Mouse (Mus musculus): ENCODE data around the gene Pagr1b.

The Pagr1b gene

DNA sequence TGATC lies at the start of gene Pagr1b:
Gene Pagr1b (minus strand): TSS at position 4 of the 5 bp plus-strand sequence.
- no peak for DNase-seq (ENCODE audit: extremely low spot score)

DNA sequence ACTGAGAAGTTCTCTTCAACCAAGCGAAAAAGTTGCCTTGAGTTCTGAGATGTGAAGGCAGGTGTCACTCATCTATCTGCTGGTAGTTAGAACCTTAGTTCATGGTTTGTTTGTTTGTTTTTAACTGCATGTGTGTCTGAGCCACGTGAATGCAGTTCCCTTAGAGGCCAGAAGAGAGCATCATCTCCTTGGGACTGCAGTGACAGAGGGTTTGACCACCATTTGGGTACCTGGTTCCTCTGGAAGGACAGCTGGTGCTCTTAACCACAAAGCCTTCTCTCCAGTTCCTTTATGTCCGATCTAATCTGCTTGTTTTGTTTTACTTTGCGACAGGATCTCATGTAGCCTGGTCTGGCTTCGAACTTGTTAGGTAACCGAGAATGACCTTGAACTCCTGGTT lies 49.3 kb upstream of the Pagr1b start:
- DNase-seq (ENCODE audit: extremely low spot score) = no peak

DNA sequence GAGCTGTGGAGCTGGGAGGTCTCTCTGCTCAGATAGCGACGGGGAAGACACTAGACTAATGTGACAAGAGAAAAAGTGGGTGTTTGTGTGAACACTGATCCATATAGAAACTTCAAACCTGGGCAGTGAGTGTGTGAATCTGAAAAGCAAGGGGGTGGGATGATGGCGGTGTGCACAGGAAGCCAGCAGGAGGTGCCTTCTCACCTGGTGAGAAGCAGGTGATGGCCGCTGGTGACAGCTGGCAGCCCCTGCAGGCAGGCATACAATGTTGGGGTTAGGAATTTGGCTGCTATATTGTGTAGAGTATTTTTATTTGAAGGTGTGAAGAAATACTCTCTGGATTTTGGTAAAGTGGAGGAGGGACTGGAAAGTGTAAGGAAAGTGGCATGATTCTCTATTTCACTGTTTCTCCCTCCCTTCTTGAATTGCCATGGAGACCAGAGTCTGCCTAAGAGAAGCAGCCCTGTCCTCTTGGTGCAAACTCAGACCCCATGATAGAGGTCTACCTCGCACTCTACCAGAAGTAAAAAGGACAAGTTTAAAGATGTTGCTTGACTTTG lies 38.8 kb upstream of the Pagr1b start:
- DNase-seq (ENCODE audit: extremely low spot score) = no peak

DNA sequence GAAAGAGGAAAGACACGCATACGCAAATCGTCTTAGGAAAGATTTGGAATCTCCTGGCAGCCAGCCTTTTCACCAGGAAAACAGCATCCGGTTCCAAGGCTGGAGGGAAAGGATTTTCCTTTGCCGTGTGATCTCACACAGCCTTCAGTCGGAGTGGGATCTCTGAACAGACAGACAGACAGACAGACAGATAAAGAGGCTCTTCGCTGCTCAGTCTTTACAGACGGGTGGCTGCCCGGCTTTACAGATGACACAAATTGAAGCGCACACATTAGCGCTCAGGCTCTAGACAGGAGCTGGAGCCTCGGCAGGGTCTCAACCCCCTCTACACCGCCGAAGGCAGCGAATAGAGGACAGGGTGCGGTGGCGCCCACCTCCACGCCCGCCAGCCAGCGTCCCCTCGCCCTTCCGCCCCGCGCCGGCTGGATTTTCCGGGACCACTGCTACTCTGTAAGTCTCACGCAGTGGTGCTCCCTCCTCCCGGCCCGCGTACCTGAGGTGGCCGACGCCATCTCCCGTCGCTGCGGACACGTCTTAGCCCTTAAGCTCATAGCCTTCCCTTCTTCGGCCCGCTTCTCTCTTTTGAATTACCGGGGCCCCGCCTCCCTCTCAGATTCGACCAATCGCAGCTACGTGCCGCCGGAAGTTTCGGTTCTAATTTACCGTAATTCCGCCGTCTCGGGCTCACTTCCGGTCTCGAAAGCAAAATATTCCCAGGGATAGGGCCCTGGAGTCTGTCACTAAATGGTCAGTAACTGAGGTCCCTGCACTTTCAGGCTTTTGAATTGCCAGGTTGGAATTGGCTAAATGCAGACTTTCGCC lies 25.8 kb upstream of the Pagr1b start, which contains the start of gene Kif22:
Gene Kif22 (minus strand): TSS at position 621 of the 822 bp plus-strand sequence.
- peak; percentile 87 for DNase-seq (ENCODE audit: extremely low spot score)

DNA sequence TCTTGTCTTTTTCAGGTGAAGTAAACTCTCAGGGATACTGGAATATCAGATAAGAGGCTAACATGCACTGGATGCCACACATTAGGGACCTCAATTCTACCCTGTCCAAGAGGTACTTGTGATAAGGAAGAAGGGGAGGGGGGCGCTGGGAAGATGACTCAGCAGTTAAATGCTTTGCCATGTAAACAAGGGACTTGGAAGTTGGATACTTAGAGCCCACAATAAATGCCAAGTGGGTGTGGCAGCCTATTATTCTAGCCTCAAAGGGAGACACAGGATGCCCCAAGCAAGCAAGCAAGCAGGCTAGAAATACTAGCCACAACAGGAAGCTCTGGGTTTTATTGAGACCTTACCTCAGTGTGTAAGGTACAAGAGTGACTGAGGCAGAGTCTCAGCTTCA lies 15.0 kb upstream of the Pagr1b start:
- DNase-seq (ENCODE audit: extremely low spot score) = no peak

DNA sequence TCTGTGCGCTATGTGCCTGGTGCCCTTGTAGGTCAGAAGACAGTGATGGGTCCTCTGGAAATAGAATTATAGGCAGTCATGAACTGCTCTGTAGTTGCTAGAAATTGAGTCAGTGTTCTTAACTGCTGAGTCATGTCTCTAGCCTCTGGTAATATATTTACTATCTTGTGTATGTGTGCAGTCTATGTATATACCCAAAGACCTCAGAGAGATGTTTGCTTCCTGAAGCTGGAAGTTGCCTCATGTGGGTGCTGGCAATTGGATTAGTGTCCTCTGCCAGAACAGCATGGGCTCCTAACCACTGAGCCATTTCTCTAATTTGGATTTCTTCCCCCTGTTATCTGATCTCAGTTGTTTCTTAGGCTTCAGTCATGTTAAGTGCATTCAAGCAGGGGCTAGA lies 13.9 kb upstream of the Pagr1b start:
- no peak for DNase-seq (ENCODE audit: extremely low spot score)

DNA sequence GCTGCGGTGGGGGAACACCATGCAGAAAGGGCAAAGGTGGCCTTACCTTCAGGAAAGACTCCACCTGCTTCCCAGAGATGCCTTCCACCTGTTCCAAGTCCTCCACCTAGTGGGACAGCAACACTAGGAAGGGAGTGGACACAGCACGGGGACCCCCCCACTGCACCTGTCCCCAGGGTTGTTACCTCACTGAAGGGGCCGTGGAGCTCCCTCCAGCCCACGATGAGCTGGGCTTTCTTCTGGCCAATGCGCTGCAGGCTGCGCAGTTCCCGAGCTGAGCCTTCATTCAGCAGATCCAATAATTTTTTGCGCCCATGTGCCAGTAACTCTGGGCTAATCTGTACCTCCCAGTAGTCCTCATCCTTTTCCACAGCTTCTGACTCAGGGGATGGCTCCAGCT lies 11.6 kb upstream of the Pagr1b start:
- DNase-seq (ENCODE audit: extremely low spot score) = no peak

DNA sequence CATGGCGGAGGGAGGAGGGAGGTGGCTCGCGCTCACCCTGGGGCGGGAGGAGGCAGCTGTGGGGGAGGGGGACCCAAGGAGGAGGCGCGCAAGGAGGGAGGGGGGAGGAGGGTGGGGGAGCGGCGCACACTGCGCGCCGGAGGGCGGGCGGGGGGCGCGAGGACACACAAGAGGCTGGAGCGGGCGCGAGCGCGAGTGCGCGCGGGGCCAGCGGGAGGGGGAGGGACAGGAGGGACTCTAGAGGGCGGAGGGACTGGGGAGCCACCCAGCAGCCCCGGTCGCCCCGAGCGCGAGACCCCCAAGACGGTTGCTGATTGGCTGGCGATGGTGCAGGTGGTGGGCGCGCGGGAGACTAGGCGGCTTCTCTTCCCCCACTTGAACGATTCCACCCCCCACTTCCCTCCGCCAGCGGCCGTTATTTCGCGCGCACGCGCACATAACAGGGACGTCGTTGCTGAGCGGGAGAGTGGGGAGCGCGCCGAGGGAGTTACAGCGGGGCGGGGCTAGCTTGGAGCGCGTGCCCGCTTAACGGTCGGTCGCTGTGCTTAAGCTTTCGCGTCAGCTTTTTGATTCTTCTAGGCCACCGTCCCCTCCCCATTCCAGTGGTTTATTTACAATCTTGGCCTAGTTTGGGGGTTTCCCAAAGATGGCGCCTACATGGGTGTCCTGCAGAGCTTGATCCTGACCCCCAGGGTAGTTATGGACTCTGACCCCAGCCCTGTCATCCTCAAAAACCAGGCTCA lies 10.9 kb upstream of the Pagr1b start, which contains the start of gene Maz:
Gene Maz (minus strand): TSS at position 54 of the 743 bp plus-strand sequence.
- DNase-seq (ENCODE audit: extremely low spot score) = peak; percentile 100

DNA sequence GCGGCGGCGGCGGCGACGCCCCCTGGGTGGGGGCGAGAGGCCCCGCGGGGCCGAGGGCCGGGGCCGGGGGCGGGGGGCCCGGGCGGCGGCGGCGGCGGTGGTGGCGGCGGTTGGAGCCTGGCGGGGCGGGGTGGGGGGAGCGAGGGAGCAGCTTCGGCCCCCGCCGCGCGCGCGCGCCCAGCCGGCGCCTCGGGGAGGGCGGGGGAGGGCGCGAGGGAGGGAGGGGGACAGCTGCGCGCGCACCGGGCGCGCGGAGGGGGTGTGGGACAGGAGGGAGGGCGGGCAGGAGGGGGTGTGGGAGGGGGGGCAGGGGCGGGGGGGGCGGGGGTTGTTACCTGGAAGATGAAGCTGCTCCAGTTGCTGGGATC lies 10.3 kb upstream of the Pagr1b start:
- DNase-seq (ENCODE audit: extremely low spot score) = no peak

DNA sequence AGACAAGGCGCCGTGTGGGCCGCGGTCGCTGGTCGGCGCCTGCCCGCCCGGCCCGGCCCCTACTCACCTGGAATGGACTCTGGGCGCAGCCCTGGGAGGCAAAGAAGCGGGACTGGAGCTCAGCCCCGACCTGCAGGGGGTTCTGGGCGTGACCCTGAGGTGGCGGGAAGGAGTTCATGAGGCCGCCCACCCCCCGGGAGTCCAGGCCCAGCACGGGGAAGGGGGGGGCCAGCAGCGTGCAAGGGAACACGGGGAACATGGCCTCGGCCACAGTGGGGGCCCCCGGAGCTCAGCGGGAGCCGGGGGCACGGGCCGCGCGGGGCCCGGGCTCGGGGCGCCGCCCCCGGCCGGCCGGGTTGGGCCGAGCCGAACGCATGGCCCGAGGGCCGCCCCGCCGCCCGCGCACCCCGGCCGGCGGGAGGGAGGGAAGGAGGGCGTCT lies 9.9 kb upstream of the Pagr1b start:
- DNase-seq (ENCODE audit: extremely low spot score) = peak; percentile 83

DNA sequence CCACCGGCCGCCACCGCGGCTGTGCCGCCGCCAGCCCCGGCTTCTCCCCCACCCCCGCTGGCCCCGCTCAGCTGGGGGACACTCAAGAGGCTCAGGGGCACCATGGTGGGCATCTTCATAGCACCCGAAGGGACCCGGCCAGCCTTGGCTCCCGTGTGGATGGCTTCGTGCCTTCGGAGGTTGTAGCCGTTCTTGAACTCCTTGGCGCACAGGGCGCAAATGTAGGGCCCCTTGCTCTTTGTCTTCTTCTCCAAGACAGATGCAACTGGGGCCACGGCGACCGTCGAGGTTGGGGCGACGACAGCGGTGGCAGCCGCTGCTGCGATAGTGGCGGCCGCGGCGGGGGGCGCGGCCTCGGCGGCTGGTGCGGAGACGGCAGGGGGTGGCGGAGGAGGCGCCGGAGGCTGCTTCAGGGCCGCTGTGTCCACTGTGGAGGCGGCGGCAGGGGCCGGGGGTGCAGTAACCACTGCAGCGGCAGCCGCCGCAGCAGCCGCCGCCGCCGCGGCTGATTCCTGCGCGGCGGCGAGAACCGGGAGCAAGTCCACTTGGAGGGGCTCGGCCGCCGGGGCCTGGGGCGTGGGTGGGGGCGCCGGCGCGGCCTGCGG lies 9.4 kb upstream of the Pagr1b start:
- DNase-seq (ENCODE audit: extremely low spot score) = peak; percentile 51

DNA sequence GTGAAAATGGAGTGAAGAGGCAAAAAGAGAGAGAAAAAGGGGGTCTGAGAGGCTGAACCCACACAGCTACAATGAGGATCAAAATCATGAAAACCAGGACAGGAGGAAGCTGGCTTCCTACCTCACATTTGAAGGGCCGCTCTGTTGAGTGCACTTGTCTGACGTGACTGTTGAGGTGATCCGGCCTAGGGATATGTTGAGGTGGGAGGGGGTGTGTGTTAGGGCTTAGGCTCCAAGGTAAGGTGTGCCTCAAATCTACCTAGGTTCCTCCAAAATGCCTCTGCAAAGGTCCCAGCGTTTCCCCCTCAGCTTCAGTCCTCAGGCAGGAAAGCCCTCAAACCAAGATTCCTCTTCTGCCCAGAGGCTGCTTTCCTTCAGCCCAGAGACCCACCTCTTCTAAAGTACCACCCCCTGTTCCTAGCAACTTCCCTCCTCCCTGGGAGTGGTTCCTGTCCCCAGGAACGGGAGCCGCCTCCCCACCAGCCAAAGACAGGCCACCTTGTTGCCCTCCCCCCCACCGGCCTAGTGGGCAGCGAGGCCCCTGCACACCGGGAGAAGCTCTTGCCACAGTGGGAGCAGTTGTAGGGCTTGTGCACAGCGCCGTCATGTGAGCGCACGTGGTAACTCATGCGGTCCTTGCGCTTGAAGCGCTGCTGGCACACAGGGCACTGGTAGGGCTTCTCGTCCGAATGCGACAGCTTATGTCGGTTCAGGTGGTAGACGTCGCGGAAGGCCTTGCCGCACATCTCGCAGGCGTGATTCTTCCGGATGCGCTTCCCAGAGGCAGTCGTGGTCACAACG lies 8.7 kb upstream of the Pagr1b start:
- DNase-seq (ENCODE audit: extremely low spot score) = peak; percentile 77

DNA sequence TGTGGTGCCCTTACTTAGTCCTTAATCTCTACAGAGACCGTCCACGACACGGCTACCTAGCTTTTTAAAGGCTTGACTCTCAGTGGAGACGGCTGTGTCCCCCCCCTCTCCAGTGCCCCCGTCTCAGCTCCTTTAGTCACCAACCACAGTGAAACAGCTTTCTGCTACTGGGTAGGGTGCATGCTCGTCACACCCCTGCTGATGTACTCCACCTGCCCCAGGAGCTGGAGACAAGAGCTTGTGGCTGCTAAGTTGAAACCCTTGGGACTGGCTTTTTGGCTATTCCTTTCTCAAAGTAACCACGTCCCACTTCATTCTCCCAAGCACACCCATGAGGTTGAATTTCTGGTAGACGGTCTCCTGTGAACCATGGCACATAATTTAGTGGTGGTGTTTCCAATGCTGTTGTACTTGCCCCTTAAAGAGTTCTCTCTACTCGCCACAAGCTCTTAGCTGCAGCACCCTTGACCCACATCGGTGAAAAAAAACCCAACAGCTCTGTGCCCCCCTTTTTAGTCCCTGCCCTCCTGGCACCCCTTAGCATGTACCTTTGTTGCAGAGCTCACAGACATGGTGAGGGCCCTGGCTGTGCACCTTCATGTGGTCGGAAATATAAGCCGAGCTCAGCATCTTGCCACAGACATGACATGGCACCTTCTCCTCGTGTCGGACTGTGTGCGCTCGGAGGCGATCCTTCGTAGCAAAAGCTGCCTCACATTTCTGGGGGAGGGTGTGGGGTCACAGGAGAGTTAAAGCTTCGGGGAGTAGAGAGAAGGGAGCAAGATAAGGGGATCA lies 7.8 kb upstream of the Pagr1b start:
- DNase-seq (ENCODE audit: extremely low spot score) = no peak

DNA sequence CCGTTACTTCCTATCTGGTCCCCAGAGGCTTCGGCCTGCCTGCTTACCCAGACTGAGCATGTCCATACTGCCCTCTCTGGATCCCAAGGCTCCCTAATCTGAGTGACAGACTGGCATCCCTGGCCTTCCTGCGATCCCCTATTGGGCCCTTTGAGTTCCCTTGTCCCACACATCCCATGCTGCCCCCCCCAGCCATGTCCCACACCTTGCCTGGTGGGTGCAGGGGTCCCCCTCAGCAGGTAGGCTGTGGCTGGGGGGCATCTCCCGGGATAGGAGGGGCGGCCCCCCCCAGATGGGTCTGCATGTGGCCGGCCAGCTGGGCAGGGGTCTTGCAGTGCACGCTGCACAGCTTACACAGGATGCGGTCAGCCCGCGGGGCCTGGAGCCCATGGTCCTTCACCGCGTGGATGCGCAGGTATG lies 7.0 kb upstream of the Pagr1b start:
- peak; percentile 19 for DNase-seq (ENCODE audit: extremely low spot score)

DNA sequence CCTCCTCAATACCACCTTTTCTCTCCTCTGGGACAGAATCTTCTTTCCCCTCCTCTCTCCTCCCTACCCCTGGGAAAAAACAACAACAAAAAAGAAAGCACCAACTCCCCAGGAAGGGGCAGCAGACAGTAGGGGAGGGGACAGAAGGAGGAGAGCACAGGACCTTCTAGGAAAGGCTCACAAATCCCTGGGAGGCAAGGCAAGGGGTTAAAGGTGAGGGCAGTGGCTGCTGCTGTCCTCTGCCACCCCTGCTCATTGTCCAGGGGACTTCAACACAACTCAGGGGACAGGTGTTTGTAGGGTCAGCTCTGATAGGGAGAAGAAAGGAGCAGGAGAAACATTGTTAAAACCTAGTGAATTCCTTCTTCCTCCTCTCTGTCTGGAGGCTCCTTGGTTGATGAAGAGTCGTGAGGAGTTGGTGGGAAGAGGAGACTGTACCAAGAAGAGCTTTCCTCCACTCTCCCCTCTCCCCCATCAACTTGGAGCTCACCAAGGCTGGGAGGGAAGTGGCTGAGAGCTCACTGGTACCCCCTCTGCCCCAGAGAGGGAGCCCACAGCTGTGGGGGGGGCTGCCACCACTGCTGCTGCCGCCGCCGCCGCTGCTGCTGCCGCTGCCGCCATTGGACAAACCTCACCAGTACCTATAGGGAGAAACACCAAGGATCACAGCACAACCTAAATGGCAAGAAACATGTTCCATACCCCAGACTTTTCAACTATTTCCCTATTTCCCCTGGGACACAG lies 6.4 kb upstream of the Pagr1b start:
- no peak for DNase-seq (ENCODE audit: extremely low spot score)

DNA sequence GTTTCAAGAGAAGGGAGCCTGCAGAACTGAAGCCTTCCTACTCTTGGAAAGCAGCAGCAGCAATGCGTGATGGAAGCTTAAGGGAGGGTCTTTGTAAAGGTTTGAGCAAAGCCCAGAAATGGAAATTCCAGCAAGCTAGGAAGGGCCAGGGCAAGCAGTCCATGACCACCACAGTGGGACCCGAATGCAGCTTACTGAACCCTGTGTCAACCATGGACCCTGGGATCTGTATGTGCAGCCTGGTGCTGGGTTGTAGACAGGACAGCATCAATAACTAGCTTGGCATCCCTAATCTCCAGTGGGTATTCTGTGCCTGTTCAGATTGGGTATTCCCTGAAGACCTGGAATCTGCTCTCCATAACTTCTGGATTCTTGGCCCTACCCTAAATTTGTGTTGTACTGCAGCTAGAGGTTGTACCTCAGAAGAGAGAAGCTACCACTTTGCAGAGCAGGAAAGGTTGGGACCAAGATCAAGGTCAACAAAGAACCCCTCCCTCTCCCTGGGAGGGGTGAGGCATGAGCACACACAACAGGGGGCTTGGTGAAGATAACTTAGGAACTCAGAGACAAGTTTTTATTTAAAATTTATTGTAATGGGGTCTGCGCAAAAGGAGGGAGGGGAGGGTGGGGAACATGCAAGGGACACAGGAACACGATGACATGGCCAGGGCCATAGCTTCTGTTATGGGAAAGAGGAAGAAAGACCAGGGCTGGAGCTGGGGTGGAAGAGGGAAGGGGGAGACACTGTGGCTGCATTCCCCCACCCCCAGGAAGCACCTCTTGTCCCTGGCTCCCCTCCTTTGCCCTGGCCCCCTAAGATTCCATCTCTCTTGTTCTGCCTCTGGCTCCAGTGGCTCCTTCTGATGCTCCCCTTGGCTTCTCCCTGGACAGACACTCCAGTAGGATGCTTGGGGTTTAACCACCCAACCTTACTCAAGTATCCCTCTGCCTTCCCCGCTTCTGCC lies 5.6 kb upstream of the Pagr1b start:
- no peak for DNase-seq (ENCODE audit: extremely low spot score)

DNA sequence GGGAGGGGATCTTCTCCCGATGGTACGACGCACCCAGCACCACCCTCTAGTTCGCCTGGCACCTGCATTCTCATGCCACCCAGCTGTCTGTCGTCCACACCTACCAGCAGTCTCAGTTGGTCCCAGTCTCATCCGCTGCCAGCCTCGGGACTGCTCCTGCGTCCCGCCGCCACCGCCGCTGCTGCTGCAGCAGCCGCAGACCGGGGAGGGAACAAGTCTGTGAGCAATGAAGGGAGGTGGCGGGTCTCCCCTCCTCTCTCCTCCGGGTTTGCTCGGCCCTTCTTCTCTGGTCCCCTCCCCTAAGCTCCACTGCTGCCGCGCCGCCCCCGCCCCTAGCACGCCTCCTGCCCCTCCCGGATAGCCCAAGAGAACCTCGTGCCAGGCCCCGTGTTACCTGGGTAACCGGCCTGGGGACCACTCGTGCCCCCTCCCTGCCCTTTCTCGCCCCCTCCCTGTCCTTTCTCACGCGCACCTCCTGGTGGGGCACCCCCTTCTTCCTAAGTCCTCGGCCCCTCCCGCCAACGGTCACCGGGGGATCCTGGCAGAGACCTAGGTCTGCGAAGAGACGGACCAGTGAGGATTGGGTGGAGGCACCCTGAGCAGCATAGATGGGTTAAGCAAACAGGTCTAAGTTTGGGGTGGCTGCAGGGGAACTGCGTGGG lies 4.7 kb upstream of the Pagr1b start, which contains the start of the genes Gm42742 and Prrt2:
Gene Gm42742 (minus strand): TSS at position 197 of the 662 bp plus-strand sequence.
Gene Prrt2 (minus strand): TSS at position 311 of the 662 bp plus-strand sequence.
- DNase-seq (ENCODE audit: extremely low spot score) = peak; percentile 82

DNA sequence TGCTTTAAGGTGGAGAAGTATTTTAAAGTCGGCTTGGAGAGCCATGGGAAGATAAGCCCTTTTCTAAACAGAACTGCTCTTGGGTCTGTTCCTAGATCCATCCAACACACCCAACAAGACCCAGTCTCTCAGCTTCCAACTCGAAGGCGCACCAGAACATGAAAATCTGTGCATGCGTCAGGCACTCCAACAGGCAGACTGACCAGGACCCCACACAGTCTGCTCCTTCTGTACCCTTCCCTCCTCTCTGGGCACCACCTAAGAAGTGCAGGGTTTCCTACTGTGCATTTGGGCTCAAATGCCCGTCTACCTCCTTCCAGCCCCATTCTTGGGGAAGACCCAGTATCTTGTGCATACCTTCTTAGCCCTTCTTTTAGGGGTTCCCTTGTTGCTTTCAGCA lies 4.2 kb upstream of the Pagr1b start:
- peak; percentile 15 for DNase-seq (ENCODE audit: extremely low spot score)

DNA sequence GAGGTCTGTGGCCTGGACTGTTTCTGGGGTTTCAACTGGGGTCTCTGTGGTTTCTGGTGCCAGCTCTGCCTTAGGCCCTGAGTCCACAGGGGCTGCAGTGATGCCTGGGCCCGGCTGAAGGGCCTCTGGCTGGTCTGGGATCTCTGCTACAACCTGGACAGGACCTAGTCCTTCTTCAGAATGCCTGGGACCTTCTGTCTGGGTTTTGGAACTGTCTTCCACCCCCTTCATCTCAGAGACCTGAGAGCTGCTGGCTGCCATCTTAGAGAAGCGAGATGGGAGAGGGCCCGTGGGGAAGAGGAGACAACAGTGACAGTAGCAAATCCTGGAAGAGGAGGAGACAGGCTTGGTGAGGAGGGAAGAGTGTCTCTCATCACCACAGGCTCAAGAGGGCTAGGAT lies 3.7 kb upstream of the Pagr1b start:
- no peak for DNase-seq (ENCODE audit: extremely low spot score)

Measured in embryo, embryonic 9.5 days (tissue).